Mouse (Mus musculus) left cerebral cortex, postnatal 10 days (tissue): ENCODE results near the gene Slc25a43. TPM values are rescaled to one million over a fixed set of nuclear protein-coding genes. Genes with fewer than 3 reads are reported as not detected.
A peak's percentile ranks its signal among the peaks of the same experiment; 100 is the strongest.
"Not testable (repeated sequence)": the region's sequence is repeated elsewhere in the genome, so short reads cannot be mapped to it uniquely, and the experiment has no call there.

Experiments used
- DNase-seq, 2 experiments: peaks; one replicate each; pipeline ENCODE4 v3.0.0; 2021 to 2022; ENCODE audit warnings: low spot score in 2 of 2, mixed read lengths in 1 of 2; ENCODE audit errors: extremely low spot score in 1 of 2
- intact Hi-C: fragments of 180-260 bp; cut with DNase I; formaldehyde crosslinking; loops from one replicate; pipeline ENCODE4 v1.15.1; 2025
- total RNA-seq, 2 experiments: library from RNA; stranded (reverse); gene quantifications; 2 replicates each; pipeline ENCODE4 v1.2.3; 2021

The Slc25a43 gene
- total RNA-seq, 2 experiments from 2014 or later: not detected

DNA sequence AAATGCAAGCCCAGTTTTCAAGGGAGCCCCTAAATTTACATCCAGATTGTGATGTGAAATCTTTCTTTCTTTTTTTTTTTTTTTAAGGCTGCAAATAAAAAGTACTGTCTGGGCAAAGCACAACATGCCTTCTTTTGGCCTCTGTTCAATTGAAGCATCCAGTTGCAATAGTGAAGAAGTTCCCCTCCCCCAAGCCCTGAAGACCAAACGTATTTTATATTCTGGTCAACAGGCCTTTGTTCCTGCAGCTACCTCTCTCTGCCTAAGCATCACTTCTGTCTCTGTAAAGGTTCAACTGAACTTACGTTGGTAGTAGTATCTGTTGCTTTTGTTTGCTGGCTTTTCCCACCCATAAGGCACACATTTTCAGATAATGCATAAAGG, 20.5 kb downstream of the Slc25a43 start:
- no peak for DNase-seq
- intact Hi-C loops: loop anchor here (5.0 kb wide), 1 partner anchor 143 kb away; no protein-coding TSS in a partner anchor

DNA sequence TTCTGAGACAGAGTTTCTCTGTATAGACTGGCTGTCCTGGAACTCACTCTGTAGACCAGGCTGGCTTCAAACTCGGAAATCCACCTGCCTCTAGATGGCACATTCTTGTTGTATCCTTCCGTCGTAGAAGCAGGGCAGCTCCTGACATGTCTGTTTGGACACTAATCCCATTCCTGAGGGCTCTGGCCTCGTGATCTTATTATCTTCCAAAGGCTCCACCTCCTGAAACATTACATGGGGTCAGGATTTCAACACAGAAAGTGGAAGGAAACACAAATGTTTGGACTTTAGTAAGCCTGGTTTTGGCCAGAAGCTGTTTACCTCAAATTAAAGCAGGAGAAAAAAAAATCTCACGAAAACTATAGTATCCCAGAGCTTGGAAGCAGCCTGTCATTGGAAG, 23.9 kb downstream of the Slc25a43 start:
- intact Hi-C loops: no loop called here

DNA sequence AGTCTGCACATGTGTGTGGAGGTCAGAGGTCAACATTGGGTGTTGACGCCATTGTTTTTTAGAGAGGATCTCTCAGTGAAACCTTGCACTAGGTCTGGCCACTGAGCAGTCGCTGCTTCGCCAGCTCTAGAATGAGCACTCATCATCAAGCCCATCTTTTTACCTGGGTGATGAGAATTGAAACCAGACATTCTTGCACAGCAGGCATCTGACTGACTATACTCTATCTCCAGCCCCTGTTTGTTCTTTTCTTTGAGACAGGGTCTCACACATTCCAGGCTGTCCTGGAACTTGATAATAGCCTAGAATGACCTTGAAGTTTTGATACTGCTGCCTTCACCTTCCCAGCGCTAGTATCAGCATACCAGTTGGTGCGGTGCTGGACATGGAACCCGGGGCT, 29.1 kb downstream of the Slc25a43 start:
- DNase-seq: no peak
- intact Hi-C loops: no loop called here

More for the DNA sequence above, 23.9 kb downstream of the Slc25a43 start:
- DNase-seq: no peak

DNA sequence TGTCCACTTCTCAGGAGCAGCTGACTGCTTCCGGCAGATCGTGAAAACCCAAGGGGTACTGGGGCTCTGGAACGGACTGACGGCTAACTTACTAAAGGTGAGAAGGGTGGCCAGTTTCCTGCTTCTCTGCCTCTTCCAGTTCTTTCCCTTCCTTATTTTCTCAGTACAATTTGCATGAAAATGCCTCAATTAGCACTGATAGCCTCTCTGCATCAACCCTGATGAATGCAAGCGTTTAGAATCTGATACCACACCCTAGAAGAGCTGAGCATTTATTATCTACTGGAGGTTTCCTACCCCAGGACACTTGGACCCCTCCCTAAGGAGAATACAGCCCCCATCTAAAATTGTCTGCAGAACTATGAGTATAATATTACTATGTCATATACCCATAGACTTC, 32.1 kb downstream of the Slc25a43 start:
- DNase-seq: no peak
- intact Hi-C loops: no loop called here

DNA sequence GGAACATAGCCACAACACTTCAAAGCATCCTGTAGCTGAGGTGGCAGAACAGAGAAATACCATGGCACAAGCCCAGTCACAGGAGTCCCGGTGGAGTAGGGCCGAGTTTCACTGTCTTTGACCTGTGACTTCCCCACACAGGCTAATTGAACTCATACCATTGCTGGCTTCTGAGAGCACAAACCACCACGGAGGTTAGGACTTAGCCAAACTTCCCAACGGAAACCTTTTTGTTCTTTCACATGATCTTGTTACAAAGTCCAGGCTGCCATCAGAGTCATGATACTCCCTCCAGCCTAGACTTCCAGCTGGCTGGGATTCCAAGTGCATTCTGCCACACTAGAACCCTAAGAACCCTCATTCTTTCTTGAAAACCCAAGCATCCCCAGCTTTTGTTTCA, 34.2 kb downstream of the Slc25a43 start:
- no peak for DNase-seq
- intact Hi-C loops: no loop called here

DNA sequence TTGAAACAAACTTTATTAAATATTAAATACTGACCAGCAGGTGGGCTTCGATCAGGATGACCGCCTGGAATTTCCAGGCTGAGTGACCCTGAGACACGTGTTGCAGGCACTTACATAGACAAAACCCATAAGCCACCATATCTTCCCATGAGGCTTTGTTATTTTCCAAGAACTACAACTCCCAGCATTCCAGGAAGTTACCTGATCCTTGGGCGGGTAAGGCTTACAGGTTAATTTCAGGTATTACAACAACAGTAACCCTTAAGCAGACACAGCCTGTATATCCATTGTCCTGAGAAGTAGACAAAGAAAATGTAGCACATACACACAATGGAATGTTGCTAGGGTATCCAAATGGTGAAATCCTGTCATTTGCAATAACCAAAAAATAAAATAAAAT, 45.9 kb downstream of the Slc25a43 start:
- no peak for DNase-seq
- intact Hi-C loops: no loop called here

DNA sequence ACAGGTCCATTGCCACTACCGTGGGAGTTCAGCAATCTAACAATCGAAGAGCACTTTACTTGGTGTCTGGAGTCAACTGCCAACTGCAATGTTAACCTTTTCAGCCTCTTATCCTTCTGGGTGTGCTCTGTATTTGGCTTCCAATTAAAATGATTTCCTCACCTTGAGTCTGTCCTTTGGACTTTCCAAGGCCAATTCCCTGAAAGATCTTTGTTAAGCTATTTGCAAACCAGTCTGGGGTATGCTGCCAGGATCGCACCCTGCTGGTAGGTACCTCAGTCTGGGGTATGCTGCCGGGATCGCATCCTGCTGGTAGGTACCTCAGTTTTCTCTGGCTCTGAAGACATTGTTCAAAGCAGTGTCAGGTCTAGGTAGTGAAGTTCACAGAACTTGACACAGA, 51.1 kb downstream of the Slc25a43 start:
- intact Hi-C loops: no loop called here

DNA sequence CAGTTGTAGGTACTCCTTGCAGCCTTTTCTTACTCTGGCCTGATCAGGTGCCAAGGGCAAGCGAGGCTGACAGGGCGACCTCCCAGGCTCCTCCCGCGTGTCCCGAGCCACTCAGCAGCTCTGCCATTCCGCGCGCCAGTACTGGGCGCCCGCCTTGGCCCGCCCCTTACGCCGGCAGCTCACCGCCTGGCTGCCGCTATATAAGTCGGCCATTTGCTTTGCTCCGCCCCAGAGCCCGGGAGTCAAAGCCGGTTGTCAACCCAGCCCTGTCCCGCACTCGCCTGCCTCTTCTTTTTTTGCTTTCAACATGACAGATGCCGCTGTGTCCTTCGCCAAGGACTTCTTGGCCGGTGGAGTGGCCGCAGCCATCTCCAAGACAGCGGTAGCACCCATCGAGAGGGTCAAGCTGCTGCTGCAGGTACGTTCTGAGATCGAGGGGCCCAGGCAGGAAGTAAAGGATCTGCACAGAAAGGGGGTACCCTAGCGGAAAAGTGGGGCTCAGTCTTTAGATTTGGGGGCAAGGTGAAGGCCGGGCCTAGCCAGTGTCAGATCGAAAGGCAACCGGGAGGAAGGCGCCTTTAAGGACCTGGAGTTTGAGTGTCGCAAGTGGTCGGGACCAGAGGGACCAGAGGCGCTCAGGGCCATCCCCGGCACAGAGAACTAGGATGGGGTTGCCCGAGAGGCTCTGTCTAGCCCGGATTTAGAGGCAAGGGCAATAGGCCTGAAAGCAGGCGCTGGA, 52.1 kb downstream of the Slc25a43 start, which contains the start of gene Slc25a5:
TSS of gene Slc25a5 (plus strand) at position 228 of the 739 bp plus-strand sequence.
- peak; percentile 73 to 93 for DNase-seq
- intact Hi-C loops: no loop called here

More for the DNA sequence above, 51.1 kb downstream of the Slc25a43 start:
- DNase-seq: no peak

DNA sequence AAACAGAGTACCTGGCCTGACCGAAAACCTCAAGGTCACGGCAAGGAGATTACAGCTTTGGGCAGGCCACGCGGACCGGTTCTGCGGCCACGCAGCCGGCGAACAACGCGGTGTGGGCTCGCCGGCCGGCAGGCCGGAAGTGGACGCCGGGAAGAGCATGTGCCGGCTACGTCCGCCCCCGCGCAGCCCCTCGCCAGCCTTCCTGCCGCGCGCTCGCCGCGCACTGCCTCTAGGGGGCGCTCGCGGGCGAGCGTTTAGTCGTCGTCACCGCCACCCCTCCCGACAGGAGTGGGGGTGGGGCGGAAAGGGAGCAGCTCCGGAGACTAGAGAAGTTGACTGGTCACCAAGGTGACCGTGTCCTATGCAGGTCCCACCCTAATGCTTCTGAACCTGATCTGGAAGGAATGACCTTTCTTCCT, 52.7 kb downstream of the Slc25a43 start:
- DNase-seq: peak; percentile 56 to 89
- intact Hi-C loops: no loop called here

DNA sequence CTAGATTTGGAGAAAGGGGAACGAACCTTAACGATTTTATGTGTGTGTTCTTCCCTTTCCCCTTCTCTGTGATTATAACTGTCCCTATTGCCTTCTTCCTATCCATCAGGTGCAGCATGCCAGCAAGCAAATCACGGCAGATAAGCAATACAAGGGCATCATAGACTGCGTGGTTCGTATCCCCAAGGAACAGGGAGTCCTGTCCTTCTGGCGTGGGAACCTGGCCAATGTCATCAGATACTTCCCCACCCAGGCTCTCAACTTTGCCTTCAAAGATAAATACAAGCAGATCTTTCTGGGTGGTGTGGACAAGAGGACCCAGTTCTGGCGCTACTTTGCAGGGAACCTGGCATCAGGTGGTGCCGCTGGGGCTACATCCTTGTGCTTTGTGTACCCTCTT, 53.3 kb downstream of the Slc25a43 start:
- intact Hi-C loops, DNase-seq: not testable (repeated sequence)

DNA sequence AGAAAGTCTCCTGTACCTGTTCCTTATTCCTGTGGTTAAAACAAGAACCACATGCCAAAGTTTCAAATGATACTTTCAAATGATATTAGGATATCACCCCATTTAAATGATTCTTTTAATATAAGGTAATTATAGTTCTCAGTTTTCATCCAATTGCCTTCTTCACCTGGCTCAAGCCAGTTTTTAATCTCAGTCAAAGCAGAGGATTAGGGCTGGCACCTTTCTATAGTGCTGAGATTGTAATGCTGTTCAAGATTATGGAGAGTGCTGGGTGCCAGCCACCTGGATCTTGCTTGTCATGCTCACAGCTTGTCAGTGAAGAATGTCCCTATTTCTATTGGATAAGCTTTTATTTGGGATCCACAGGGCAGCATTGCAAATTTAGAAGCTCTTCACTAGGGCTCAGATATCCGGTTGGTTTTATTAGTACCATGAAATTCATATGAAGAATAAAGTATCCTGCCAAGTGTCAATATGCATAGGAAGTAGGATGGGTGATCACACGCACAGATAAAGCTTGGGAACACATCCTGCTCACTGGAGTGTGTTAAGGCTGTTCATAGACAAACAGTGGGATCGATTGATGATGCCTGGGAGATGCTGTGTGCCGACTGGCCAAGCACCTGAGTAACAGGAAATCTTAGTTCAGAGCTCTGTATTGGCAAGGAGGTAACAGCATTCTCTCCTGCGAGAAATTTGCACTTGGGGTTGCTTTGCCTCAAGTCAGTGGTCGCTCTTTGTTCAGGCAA, 55.8 kb downstream of the Slc25a43 start:
- intact Hi-C loops: no loop called here
- no peak for DNase-seq

DNA sequence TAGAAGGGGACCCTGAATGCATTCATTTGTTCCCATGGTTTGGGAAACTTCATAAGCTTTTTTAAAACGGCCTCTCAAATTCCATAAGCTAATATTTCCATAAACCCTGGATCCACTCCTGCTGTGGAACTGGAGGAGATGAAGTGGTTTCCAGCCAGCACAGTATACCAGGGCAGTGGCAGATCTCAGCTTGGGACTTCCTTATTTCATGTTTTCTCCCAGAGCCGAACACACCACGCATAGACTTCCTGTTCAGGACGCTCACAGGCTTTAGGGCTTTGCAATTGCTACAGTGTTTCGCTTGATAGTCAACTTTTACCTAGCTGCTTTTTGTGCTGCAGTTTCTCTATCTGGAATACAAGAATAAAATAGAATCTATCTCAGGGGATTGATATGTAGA, 59.7 kb downstream of the Slc25a43 start:
- intact Hi-C loops: no loop called here

DNA sequence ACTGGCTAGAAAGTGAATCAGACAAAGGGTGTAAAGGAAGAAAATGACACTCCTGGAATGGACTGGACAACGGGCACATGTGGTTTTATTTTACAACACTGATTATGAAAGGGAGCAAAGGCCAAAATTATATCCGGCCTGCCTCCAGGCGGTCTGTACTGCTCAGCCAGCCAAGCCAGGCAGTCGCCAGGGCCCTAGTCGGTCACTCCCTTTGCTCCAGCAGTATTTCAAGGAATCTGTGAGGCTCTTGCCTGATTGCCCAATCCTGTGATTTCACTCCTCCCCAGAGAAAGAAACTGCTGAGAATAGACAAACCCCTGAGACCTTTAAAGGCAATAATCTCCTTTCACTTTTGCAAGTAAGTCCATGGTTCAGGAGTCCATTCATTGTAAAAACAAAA, 60.7 kb downstream of the Slc25a43 start:
- DNase-seq: no peak
- intact Hi-C loops: no loop called here

More for the DNA sequence above, 59.7 kb downstream of the Slc25a43 start:
- no peak for DNase-seq

DNA sequence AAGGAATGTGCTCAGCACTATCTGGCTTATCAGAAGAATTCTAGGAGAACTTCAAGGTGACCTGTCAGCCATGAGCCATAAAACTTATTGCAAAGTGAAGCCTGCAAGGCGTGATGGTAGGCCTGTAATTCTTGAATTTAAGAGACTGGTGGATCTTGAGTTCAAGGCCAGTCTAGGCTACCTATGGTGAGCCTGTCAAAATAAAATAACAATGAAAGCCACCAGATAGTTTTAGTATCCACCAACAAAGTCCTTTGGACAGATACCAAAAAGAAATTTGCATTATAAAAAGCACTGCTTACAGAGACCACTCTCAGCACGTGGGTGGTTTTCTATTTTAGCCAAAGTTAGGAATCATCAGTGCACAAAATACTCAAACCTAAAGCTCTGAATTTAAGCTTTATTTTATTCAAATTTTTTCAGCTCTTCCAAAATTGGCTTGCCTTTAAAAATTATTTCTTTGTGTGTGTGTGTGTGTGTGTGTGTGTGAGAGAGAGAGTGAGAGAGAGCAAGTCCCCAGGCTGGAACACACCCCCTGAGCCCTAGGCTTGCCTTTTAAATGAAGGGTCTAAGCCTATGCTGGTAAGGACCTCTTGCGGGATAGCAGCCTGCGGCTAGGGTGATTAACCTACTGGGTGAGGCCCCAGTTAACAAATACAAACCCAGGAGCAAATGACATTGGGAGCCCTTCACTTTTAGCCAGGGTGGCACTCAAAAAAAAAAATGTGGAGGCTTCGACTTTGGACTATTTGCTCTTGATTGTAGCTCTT, 62.2 kb downstream of the Slc25a43 start:
- intact Hi-C loops: no loop called here
- no peak for DNase-seq

DNA sequence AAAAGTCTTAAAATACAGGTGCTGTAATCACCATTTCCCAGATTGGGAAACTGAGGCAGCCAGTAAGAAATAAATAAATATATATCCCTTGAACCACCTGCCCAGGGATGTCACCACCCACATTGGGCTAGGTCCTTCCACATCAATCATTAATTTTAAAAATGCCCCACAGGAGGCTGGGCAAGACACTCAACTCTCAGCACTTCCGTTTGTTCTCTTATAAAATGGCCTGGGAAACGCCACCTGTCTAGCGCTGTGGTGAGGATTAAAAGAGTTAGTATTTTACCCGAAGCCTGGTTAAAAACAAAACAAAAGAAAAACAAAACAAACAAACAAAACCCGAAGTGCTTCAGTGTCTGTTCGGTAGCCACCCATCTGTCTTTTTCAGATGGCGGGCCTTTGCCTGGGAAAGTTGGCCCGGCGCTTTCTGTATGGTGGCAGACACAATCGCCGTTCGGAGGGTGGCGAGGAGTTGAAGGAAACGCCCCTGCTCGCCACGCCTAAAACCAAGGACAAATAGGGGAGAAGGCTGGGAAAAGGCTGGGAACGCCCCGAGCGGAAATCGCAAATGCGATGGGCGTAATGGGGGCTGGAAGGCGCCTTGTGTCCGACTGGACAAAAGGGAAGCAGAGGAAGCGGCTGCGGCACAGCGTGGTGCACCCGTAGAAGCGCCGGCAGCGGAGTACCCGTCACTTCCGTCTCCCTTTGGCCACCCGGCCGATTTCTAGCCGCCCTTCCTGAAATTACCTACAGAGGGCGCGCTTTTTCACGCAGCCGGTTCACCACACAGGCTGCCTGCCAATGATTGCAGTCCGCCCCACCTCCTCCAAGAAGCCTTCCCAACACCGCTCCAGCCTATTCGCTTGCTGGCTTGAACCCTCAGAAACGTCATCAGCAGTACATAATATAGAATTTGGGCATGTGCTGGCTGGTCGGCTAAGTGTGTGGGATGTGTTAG, 64.2 kb downstream of the Slc25a43 start:
- intact Hi-C loops: no loop called here
- DNase-seq: peak; percentile 78 to 92

DNA sequence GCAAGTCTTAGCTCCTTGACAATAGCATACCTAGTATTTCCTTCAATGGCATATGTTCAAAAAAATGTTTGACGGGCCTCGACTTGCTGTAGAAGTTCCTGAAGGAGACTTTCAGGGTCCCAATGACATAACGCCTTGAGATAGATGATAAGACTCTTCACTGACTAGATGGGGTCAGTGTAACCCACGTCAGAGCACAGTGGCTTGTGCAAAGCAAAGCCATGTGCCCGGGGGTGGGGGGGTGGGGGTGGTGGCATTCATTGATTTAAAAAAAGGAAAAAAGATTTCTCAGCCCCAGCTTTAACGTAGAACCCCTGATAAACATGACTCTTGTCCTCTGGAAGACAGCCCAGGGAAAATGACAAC, 64.8 kb downstream of the Slc25a43 start:
- no peak for DNase-seq
- intact Hi-C loops: no loop called here

DNA sequence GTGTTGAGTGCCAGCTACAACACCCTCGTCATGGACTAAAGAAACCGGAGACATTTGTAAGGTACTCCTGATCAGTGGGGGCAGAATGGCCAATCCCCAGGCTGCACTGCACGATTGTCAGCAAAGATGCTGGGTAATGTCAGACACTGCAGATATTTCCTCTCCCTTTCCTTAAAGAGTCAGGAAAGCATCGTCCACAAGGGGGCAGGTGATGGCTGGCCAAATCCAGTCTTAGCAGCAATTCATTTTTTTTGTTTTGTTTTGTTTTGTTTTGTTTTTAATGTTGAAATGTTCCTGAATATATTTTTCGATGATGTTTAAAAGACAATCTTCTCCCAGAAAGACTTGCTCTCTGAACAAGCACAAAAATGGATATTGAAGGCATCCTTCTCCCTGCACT, 67.9 kb downstream of the Slc25a43 start:
- no peak for DNase-seq
- intact Hi-C loops: loop anchor here (10.0 kb wide), 1 partner anchor 263 kb away; no protein-coding TSS in a partner anchor

DNA sequence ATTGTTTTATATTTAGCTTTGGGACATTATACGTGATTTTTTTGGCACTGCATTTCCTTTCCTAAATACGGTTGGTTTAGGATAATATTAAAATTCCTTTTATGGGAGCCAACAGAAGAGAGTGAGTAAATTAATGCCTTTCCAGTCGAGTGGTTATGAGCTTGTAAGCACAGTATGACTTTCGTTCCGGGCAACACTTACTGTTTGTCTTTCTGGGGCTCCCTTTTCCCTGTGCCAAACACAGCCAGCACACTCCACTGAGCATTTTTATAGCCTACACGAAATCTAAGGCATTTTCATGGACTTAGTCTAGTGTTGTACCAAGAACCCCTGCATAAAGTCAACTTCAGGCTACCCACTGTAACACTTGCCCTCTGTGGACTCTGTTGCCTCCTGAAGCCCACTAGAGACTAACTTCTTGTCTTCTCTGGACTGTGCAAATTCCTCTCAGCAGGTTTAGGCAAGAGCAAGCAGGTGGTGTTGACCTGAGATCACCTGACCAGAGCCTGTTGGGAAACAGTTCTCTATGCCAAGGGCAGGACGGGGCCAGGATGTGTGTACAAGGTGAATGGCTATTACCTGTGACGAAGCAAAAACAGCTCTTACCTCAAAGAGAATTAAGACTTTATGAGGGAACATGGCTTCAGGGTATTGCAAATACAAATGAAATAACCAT, 70.8 kb downstream of the Slc25a43 start:
- intact Hi-C loops: loop anchor here (10.0 kb wide), 1 partner anchor 261 kb away; no protein-coding TSS in a partner anchor

More for the DNA sequence above, 70.8 kb downstream of the Slc25a43 start:
- no peak for DNase-seq
